Mouse (Mus musculus) small intestine, adult 2 months (tissue): ENCODE measurements at regions not wholly inside any gene's neighbourhood (a gene's known extent, or its start where the extent isn't known, plus 50 kb on each side); places are given as distances from the start of the nearest gene placed in this dataset.

ENCODE experiments used
- H3K27ac ChIP-seq: fragments of 200-500 bp; 2 replicates; pipeline ENCODE4 v1.5.1; 2012; ENCODE audit warnings: low read depth, low read length, control low read depth, inconsistent platforms; ENCODE audit not compliant: insufficient read depth
- H3K27me3 ChIP-seq: fragments of 200-500 bp; 2 replicates; pipeline ENCODE4 v1.6.1; 2012; ENCODE audit warnings: mild to moderate bottlenecking, moderate library complexity, low read length, inconsistent platforms; ENCODE audit not compliant: control insufficient read depth, insufficient read depth
- H3K36me3 ChIP-seq: fragments of 200-500 bp; 2 replicates; pipeline ENCODE4 v1.6.1; 2012; ENCODE audit warnings: mild to moderate bottlenecking, low read length, control low read depth, inconsistent platforms; ENCODE audit not compliant: control insufficient read depth, insufficient read depth
- H3K4me1 ChIP-seq: fragments of 200-500 bp; 2 replicates; pipeline ENCODE4 v1.6.1; 2012; ENCODE audit warnings: low read length, inconsistent platforms, mixed read lengths; ENCODE audit not compliant: control insufficient read depth, insufficient read depth, insufficient read length
- H3K4me3 ChIP-seq: fragments of 200-500 bp; 2 replicates; pipeline ENCODE4 v1.5.1; 2012; ENCODE audit warnings: low read depth, mild to moderate bottlenecking, control low read depth, inconsistent platforms, low read length, moderate library complexity
- CTCF ChIP-seq: fragments of 200-500 bp; IDR thresholded peaks from 2 replicates; pipeline ENCODE4 v1.5.1; 2012; ENCODE audit warnings: low read depth, mild to moderate bottlenecking, control low read depth, inconsistent platforms, low read length, moderate library complexity, mixed read lengths; ENCODE audit not compliant: insufficient replicate concordance, insufficient read length; ENCODE audit errors: extremely low read depth
- POLR2A ChIP-seq: fragments of 200-500 bp; IDR thresholded peaks from 2 replicates; pipeline ENCODE4 v1.6.1; 2012; ENCODE audit warnings: low read depth, mild to moderate bottlenecking, control low read depth, inconsistent platforms, low read length, moderate library complexity
- WGBS: fragments of 180-500 bp; shearing (Covaris S2); methylation state at CpG from one replicate; pipeline ENCODE4 v1.1.7; 2018; 5-methylcytosine and 5-hydroxymethylcytosine counted together

DNA sequence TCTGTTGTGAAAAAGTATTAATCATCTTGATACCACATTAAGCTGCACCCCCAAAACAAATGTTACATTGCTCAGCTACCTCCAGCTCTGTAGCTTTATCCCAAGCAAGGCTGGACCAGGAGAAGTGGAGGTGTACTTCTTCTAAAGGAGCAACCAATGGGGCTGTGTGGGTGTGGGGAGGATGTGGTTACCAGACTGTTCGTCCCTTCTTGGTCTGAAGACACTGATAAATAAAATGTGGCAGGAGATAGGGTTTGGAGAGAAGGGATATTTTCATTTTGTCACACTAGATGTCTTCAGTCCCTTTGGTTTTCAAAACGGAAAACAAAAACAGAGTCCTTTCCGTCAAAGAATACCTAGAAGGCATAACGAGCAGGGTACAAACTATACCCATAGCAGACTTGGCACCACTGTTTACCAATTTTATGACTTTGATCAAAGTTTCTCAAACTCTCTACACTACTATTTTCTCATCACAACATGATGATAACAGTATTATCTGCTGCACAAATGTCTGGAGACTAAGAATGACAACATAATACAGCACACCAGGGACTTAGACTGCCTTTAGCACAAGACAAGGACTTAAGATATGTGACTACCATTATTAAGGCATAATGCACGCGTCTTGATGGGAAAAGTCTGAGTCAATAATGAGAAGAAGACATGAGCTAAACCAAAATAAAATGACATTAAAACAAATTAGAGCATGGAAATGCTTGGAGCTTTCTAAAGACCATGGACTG is 253.4 kb upstream of the Rag2 start:
- no peaks in the 10 kb centered on the region for H3K4me1 ChIP-seq
- no peak overlapping the region for H3K27ac ChIP-seq
- H3K27me3 ChIP-seq = no peaks in the 10 kb centered on the region
- H3K36me3 ChIP-seq = no peaks in the 10 kb centered on the region
- no peak for TF ChIP-seq CTCF
- no peak for TF ChIP-seq POLR2A
- 85% methylated on average over 6 of the region's 6 CpGs for WGBS
- no peak overlapping the region for H3K4me3 ChIP-seq

DNA sequence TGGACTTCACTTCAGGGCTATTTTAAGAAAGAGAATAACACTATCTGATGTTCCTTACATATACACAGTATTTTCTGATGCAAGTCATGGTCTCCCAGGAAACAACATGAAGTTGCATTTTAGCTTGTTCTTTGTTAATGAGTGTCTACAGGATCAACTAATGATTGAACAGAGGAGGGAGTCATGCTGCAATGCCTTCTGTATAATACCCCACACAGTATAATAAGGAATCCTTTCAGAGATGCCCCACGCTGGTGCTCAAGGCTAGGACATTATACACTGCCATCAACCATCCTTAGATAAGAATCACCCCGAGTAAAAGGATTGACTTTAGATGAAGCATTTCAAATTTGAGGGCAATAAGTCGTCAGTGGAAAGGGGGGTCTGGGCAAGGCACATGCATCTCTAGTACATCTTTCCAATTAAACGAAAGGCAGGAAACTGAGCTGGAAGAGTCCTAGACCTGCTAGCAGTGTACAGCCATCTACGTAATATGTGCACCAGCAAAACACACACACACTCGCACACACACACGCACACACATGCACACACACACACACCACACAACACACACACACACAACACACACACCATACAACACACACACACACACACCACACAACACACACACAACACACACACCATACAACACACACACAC is 252.6 kb upstream of the Rag2 start:
- Histone ChIP-seq H3K4me3 (no peak overlapping the region), H3K27me3 (no peaks in the 10 kb centered on the region), H3K4me1 (no peaks in the 10 kb centered on the region), H3K27ac (no peak overlapping the region), H3K36me3 (no peaks in the 10 kb centered on the region)
- TF ChIP-seq POLR2A (no peak), CTCF (no peak)
- WGBS = 79% methylated on average over 7 of the region's 7 CpGs

DNA sequence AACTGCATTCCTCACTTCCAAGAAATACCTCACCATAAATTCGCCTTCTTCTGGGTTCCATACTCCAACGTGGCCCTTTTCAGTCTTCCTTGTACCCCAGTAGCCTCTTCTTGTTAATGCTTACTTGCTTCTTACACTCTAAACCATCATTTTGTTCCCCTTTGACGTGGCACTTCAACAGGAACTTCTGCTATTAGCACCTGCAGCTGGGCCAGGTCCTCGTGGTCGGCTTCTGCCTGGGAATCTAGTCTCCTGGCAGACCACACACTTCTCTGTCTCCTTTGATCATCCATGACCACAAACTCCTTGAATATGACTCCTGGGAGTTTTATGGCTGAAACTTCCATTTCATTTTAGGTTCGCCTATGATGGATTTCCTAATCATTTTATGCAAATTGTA is 243.9 kb upstream of the Rag2 start:
- TF ChIP-seq CTCF = no peak
- TF ChIP-seq POLR2A = no peak
- WGBS = 67% methylated on average over 6 of the region's 6 CpGs
- Histone ChIP-seq H3K4me3 (no peak overlapping the region), H3K27ac (no peak overlapping the region), H3K36me3 (no peaks in the 10 kb centered on the region), H3K4me1 (no peaks in the 10 kb centered on the region), H3K27me3 (no peaks in the 10 kb centered on the region)

DNA sequence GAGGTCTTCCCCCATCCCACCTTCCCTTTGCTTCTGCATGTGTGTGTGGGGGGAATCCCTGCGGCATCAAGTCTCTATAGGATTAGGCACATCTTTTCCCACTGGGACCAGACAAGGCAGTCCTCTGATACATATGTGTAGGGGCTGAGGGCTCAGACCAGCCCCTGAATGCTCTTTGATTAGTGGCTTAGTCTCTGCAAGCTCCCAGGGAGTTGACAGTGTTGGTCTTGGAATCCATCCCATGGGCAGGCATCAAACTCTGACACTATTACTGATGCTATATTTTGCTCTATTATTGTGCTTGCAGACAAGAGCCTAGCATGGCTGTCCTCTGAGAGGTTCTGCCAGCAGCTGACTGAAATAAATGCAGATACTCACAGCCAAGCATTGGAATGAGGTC is 209.5 kb upstream of the Rag2 start:
- 100% methylated on average over 1 of the region's 1 CpGs for WGBS
- H3K4me1 ChIP-seq = no peaks in the 10 kb centered on the region
- H3K27me3 ChIP-seq = no peaks in the 10 kb centered on the region
- H3K4me3 ChIP-seq = no peak overlapping the region
- H3K36me3 ChIP-seq = no peaks in the 10 kb centered on the region
- no peak overlapping the region for H3K27ac ChIP-seq
- TF ChIP-seq CTCF (no peak), POLR2A (no peak)

DNA sequence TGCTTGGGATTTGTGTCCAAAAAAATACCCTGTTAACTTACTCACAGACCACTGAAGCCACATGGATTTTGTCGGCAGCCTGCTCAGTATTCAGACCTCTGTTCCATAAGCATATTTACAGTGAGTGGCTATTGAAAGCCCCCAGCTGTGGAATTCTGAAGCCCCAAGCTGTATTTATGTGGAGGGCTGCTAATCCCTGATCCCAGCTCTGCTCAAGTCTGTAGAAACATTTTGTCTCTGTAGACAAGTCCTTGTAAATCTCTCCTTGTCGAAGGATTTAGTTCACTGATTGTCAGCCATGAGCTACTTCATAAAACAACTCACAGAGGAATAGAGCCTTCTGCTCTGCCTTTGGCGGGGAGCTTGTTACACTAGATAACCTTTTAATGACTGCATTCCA is 207.8 kb upstream of the Rag2 start:
- TF ChIP-seq POLR2A (no peak), CTCF (no peak)
- no peaks in the 10 kb centered on the region for H3K27me3 ChIP-seq
- 51% methylated on average over 3 of the region's 3 CpGs for WGBS
- H3K36me3 ChIP-seq = no peaks in the 10 kb centered on the region
- no peak overlapping the region for H3K27ac ChIP-seq
- H3K4me1 ChIP-seq = no peaks in the 10 kb centered on the region
- no peak overlapping the region for H3K4me3 ChIP-seq

DNA sequence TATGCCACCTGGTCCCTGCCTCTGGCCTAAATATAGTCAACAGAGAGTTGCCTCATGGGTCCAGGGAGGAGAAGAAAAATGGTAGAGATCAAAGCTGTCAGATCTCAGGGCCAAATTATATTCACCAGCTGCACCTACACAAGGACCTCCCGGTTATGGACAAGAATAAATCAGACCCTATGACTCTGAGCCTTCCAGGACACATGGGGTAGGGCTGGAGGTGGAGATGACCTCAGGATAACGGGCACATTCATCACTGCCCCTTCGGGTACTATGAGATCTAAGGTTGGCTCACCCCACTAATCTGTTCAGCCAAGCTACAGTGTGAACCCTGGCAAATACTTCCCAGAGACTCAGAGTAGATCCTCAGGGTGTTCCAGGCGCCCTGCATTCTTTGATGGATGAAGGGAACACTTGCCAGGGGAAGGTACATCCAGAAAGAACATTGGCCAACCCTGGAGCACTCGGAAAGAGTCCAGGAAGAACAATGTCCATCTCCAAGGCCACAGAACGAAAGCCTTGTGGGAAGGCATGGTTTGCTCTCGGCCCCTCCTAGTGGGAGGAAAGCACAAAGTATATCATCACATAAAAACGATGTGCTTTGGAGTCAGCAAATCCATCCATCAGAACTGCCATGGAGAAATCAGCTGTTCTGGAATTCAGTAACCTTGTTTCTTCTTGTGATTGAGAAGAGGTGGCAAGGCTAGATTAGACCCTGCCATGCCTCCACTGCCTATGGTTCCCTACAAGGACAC is 191.2 kb upstream of the Rag2 start:
- H3K4me3 ChIP-seq = no peak overlapping the region
- 72% methylated on average over 8 of the region's 8 CpGs for WGBS

DNA sequence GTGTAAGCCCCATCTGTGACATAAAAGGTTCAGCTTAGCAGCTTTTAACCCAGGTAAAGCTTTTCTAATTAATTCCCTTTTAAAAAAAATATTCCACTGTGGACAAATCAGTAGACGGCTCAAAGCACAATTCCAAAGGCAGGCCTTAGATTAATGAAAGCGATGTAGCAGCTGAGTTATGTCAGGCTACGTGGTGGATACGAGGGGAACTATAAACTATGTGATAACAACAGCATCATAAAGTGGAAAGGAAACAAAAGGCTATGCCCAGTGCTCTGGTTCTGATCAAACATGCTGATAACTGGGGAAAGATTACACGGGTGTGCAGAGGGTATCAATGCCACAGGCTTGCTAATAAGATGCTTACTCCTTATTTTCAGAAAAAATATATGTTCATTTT is 184.3 kb upstream of the Rag2 start:
- Histone ChIP-seq H3K4me3 (no peak overlapping the region), H3K36me3 (no peaks in the 10 kb centered on the region), H3K27ac (no peak overlapping the region), H3K4me1 (no peaks in the 10 kb centered on the region), H3K27me3 (no peaks in the 10 kb centered on the region)
- TF ChIP-seq CTCF = no peak
- TF ChIP-seq POLR2A = no peak
- 28% methylated on average over 5 of the region's 5 CpGs for WGBS

More for the DNA sequence above, 191.2 kb upstream of the Rag2 start:
- Histone ChIP-seq H3K4me1 (no peaks in the 10 kb centered on the region), H3K27me3 (no peaks in the 10 kb centered on the region), H3K27ac (no peak overlapping the region), H3K36me3 (no peaks in the 10 kb centered on the region)
- no peak for TF ChIP-seq POLR2A
